Mouse (Mus musculus) liver, adult 2 months (tissue): Measurements from ENCODE around the gene Luc7l2.

Experiments
- CTCF ChIP-seq: fragments of 200-500 bp; IDR thresholded peaks from 2 replicates; pipeline ENCODE4 v1.5.1; 2011; ENCODE audit warnings: low read depth, low read length, control low read depth
- POLR2A ChIP-seq: fragments of 200-500 bp; IDR thresholded peaks from 2 replicates; pipeline ENCODE4 v1.6.1; 2011; ENCODE audit warnings: low read length, control low read depth; ENCODE audit not compliant: insufficient read depth; ENCODE audit errors: extremely low read depth

DNA sequence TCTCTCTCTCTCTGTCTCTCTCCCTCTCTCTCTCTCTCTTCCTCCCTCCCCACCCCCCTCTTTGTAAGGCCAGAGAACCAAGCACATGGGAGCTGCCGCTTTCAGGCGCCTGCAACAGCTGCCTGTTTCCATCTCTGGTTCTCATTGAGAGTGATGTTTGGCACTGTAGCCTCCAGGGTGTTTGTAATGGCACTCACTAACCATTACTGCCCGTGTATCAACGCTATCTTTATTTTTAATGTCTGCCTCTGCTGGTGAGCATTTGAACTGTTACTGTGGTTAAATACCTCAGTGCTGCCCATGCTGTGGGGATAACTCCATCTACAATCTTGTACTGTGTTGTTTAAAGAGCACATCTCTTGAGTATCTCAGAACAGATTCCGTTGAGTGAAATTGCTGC lies 90.5 kb downstream of the Luc7l2 start:
- no peak for TF ChIP-seq POLR2A
- TF ChIP-seq CTCF: no peak
